Mouse (Mus musculus): ENCODE results near the gene Ech1. TPM values are rescaled to one million over a fixed set of nuclear protein-coding genes. Genes with fewer than 3 reads are reported as not detected.
A peak's percentile ranks its signal among the peaks of the same experiment; 100 is the strongest.

The Ech1 gene
- polyA plus RNA-seq, 1 experiment from 2014 or later, result 426 TPM

DNA sequence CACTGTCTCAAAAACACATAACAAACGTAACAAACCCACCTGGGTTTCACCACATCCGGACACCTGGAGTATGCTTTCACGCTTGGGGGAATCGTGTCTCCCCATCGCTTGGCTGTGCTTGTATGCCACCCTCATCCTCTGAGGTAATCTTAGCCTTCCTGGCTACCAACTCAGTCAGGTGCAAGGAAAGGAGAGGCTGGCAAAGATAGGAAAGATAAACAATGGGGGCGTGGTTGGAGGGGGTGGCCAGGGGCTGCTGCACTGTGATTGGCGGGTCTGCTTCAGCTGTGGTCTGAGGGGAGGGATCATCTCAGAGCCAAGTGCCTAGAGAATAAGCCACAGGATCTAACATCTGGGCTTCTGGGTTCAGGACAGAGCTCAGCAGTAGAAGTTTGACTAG is 54.6 kb downstream of the Ech1 start:
- no peak overlapping the region for H3K4me3 ChIP-seq (ENCODE audit: low read depth, low read length)
- DNase-seq (ENCODE audit: low spot score) (no peak), ATAC-seq (ENCODE audit: low FRiP score, low TSS enrichment) (no peak)
- no peaks in the 10 kb centered on the region for H3K9me3 ChIP-seq (ENCODE audit: control insufficient read depth, low read length)
- TF ChIP-seq EP300 (optimal IDR thresholded peaks at IDR 0.05), result no peak
- no peak for TF ChIP-seq CTCF (IDR thresholded peaks at IDR 0.05; ENCODE audit: low read depth)
- H3K36me3 ChIP-seq (ENCODE audit: control insufficient read depth, insufficient read depth, low read length), result no peaks in the 10 kb centered on the region
- no peak overlapping the region for H3K9ac ChIP-seq (ENCODE audit: low read length)
- no peak overlapping the region for H3K4me2 ChIP-seq (replicated peaks; ENCODE audit: low read depth)
- 73% methylated on average over 7 of the region's 7 CpGs for WGBS
- H3K27me3 ChIP-seq (ENCODE audit: control insufficient read depth, insufficient read depth, low read length), result no peaks in the 10 kb centered on the region
- H3K4me1 ChIP-seq (replicated peaks; ENCODE audit: control insufficient read depth, insufficient read depth), result no peaks in the 10 kb centered on the region
- H3K27ac ChIP-seq (replicated peaks), result no peak overlapping the region

DNA sequence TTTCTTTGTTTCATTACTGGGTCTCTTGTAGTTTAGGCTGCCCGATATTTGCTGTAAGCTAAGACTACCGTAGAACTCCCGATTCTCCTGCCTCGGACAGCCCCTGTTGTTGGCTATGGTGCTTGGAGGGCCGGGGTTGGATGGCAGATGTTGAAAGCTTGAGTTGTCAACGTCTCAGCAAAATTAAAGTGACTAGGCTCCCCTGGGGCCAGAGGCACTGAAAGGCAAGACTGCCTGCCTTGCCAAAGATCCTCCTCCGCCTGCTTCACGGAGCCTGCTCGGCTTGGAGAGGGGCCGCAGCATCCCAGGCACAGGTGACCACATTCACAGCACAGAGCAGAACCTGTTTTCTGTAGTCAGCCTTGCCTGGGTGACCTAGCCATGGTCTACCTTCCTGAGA is 55.5 kb downstream of the Ech1 start:
- Histone ChIP-seq H3K27me3 (ENCODE audit: control insufficient read depth, insufficient read depth, low read length) (no peaks in the 10 kb centered on the region), H3K27ac (replicated peaks) (peak overlapping the region; percentile 35; the same call in 1 of the 2 replicates), H3K9ac (ENCODE audit: low read length) (no peak overlapping the region), H3K4me2 (replicated peaks; ENCODE audit: low read depth) (no peak overlapping the region), H3K4me1 (replicated peaks; ENCODE audit: control insufficient read depth, insufficient read depth) (no peaks in the 10 kb centered on the region), H3K4me3 (ENCODE audit: low read depth, low read length) (no peak overlapping the region), H3K36me3 (ENCODE audit: control insufficient read depth, insufficient read depth, low read length) (no peaks in the 10 kb centered on the region), H3K9me3 (ENCODE audit: control insufficient read depth, low read length) (no peaks in the 10 kb centered on the region)
- no peak for DNase-seq (ENCODE audit: low spot score)
- no peak for TF ChIP-seq CTCF (IDR thresholded peaks at IDR 0.05; ENCODE audit: low read depth)
- no peak for ATAC-seq (ENCODE audit: low FRiP score, low TSS enrichment)
- 78% methylated on average over 10 of the region's 10 CpGs for WGBS

DNA sequence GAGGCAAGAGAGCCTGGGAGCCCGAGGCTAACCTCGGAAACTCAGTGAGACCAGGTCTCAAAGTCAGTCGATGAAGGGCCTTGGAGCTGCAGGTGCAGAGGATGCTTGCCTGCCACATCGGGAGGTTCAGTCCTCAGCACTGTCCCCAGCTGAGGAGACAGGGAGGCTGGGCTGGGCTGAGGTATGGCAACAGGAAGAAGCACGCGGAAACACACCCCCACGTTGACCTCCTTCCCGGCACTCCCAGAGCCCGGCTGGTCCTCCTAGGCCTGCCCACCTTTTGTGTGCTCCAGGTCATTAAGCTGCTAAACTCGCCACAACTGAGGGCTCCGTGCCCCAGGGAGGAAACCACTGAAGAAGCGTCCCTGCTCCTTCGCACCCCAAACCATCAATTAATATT is 56.2 kb downstream of the Ech1 start, which contains the start of gene Capn12:
TSS of gene Capn12 (plus strand) at position 224 of the 400 bp plus-strand sequence.
- Histone ChIP-seq H3K36me3 (ENCODE audit: control insufficient read depth, insufficient read depth, low read length) (no peaks in the 10 kb centered on the region), H3K9ac (ENCODE audit: low read length) (no peak within 1 kb of the TSS), H3K4me2 (replicated peaks; ENCODE audit: low read depth) (no peak within 1 kb of the TSS), H3K27ac (replicated peaks) (peak within 1 kb of the TSS; percentile 35; the same call in 1 of the 2 replicates), H3K27me3 (ENCODE audit: control insufficient read depth, insufficient read depth, low read length) (no peaks in the 10 kb centered on the region), H3K9me3 (ENCODE audit: control insufficient read depth, low read length) (no peaks in the 10 kb centered on the region), H3K4me3 (ENCODE audit: low read depth, low read length) (no peak within 1 kb of the TSS), H3K4me1 (replicated peaks; ENCODE audit: control insufficient read depth, insufficient read depth) (no peaks in the 10 kb centered on the region)
- DNase-seq (ENCODE audit: low spot score) (no peak), ATAC-seq (ENCODE audit: low FRiP score, low TSS enrichment) (0 out of 2 replicates have a peak, but pooled peaks have one; percentile 32)
- TF ChIP-seq CTCF (IDR thresholded peaks at IDR 0.05; ENCODE audit: low read depth) (no peak), EP300 (optimal IDR thresholded peaks at IDR 0.05) (no peak)
- 41% methylated on average over 13 of the region's 13 CpGs for WGBS

Other genes starting within 250 kb of the Ech1 start
- gene Samd4b, start 227.1 kb upstream of the Ech1 start, polyA plus RNA-seq (2015; fragmentation: Nextera tagmentation; extraction: Ambion mirVana), result 9.8 and 12.0 TPM in 2 replicates
- 33.9 and 34.1 TPM in 2 replicates for gene Pak4, start 227.0 kb upstream of the Ech1 start, polyA plus RNA-seq (2015; fragmentation: Nextera tagmentation; extraction: Ambion mirVana)
- 10.9 and 12.4 TPM in 2 replicates for gene Acp7, start 193.9 kb upstream of the Ech1 start, polyA plus RNA-seq (2015; fragmentation: Nextera tagmentation; extraction: Ambion mirVana)
- gene Fbxo27, start 132.4 kb upstream of the Ech1 start, polyA plus RNA-seq (2015; fragmentation: Nextera tagmentation; extraction: Ambion mirVana), result 1.7 and 2.4 TPM in 2 replicates
- gene Fbxo17, start 108.4 kb upstream of the Ech1 start, polyA plus RNA-seq (2015; fragmentation: Nextera tagmentation; extraction: Ambion mirVana), result 5.6 and 6.1 TPM in 2 replicates
- gene Mrps12, start 83.4 kb upstream of the Ech1 start, polyA plus RNA-seq (2015; fragmentation: Nextera tagmentation; extraction: Ambion mirVana), result 113 and 118 TPM in 2 replicates
- gene Sars2, start 83.2 kb upstream of the Ech1 start, polyA plus RNA-seq (2015; fragmentation: Nextera tagmentation; extraction: Ambion mirVana), result 11.4 and 12.3 TPM in 2 replicates
- not detected in 2 replicates for gene Ccer2, start 69.0 kb upstream of the Ech1 start, polyA plus RNA-seq (2015; fragmentation: Nextera tagmentation; extraction: Ambion mirVana)
- gene Sirt2, start 58.5 kb upstream of the Ech1 start, polyA plus RNA-seq (2015; fragmentation: Nextera tagmentation; extraction: Ambion mirVana), result 35.3 and 39.3 TPM in 2 replicates
- gene Nfkbib, start 57.7 kb upstream of the Ech1 start, polyA plus RNA-seq (2015; fragmentation: Nextera tagmentation; extraction: Ambion mirVana), result 31.2 and 33.0 TPM in 2 replicates
- 2.1 and 2.6 TPM in 2 replicates for gene Rinl, start 36.2 kb upstream of the Ech1 start, polyA plus RNA-seq (2015; fragmentation: Nextera tagmentation; extraction: Ambion mirVana)
- 153 and 156 TPM in 2 replicates for gene Hnrnpl, start 16.7 kb upstream of the Ech1 start, polyA plus RNA-seq (2015; fragmentation: Nextera tagmentation; extraction: Ambion mirVana)
- 469 and 489 TPM in 2 replicates for gene Lgals4, start 8.6 kb downstream of the Ech1 start, polyA plus RNA-seq (2015; fragmentation: Nextera tagmentation; extraction: Ambion mirVana)
- 296 and 301 TPM in 2 replicates for gene Lgals7, start 38.6 kb downstream of the Ech1 start, polyA plus RNA-seq (2015; fragmentation: Nextera tagmentation; extraction: Ambion mirVana)
- 1.9 and 2.3 TPM in 2 replicates for gene Capn12, start 56.2 kb downstream of the Ech1 start, polyA plus RNA-seq (2015; fragmentation: Nextera tagmentation; extraction: Ambion mirVana)
- 216 and 227 TPM in 2 replicates for gene Actn4, start 137.1 kb downstream of the Ech1 start, polyA plus RNA-seq (2015; fragmentation: Nextera tagmentation; extraction: Ambion mirVana)
- 294 and 295 TPM in 2 replicates for gene Eif3k, start 156.6 kb downstream of the Ech1 start, polyA plus RNA-seq (2015; fragmentation: Nextera tagmentation; extraction: Ambion mirVana)
- gene Map4k1, start 156.8 kb downstream of the Ech1 start, polyA plus RNA-seq (2015; fragmentation: Nextera tagmentation; extraction: Ambion mirVana), result 3.0 and 3.6 TPM in 2 replicates